26 mouse cellular contexts compared by ENCODE assay signal in genomic region chr6:50646659-50647058, GRCm38 (mm10). TPM values are rescaled to one million over a fixed set of nuclear protein-coding genes. Genes with fewer than 3 reads are reported as not detected.
"Had no signal": no experiment of that assay in that cellular context is flagged by ENCODE, and none has a peak within 500 bp of the region (broad histone marks: within the 10 kb centered on the region; RNA-seq: fewer than 3 reads in every experiment).

No protein-coding gene starts in this region.

- H3K4me1 ChIP-seq: liver, embryonic 13.5 days; lung, embryonic 15.5 days; megakaryocyte, embryonic 14.5 days had no signal

- DNase-seq: kidney, postnatal 14 days; layer of hippocampus, postnatal 36 days; liver; liver, embryonic 13.5 days; liver, postnatal 0 days; lung, postnatal 14 days; retina, postnatal 1 day; right cerebral cortex, postnatal 4 days; spleen, adult 18-20 months; thymus, adult 2 months; thymus, postnatal 25 days had no signal

- ATAC-seq: liver, postnatal 0 days; midbrain, embryonic 15.5 days had no signal

- H3K27ac ChIP-seq: limb, embryonic 12.5 days; liver, embryonic 13.5 days; lung, embryonic 15.5 days; macrophage; midbrain, embryonic 15.5 days; neural tube, embryonic 12.5 days had no signal

- H3K36me3 ChIP-seq: limb, embryonic 12.5 days; liver, embryonic 13.5 days; lung, embryonic 15.5 days; midbrain, embryonic 15.5 days; neural tube, embryonic 12.5 days had no signal

- H3K27me3 ChIP-seq: limb, embryonic 12.5 days; liver, embryonic 13.5 days; lung, embryonic 15.5 days; midbrain, embryonic 15.5 days; neural tube, embryonic 12.5 days had no signal

- H3K9ac ChIP-seq: limb, embryonic 12.5 days; liver, embryonic 13.5 days; liver, postnatal 0 days; lung, embryonic 15.5 days; midbrain, embryonic 15.5 days; neural tube, embryonic 12.5 days had no signal

- H3K4me3 ChIP-seq: limb, embryonic 12.5 days; liver, embryonic 13.5 days; lung, embryonic 15.5 days; megakaryocyte, embryonic 14.5 days; midbrain, embryonic 15.5 days; neural tube, embryonic 12.5 days had no signal

- H3K9me3 ChIP-seq: limb, embryonic 12.5 days; liver, embryonic 13.5 days; lung, embryonic 15.5 days; megakaryocyte, embryonic 14.5 days; midbrain, embryonic 15.5 days; neural tube, embryonic 12.5 days had no signal

- H3K4me2 ChIP-seq: limb, embryonic 12.5 days; liver, embryonic 13.5 days; lung, embryonic 15.5 days; midbrain, embryonic 11.5 days; midbrain, embryonic 15.5 days; neural tube, embryonic 12.5 days had no signal

RNA-seq across cellular contexts. Expression of gene Npvf, which starts 7.6 kb away (rescaled TPM):
- total RNA-seq: layer of hippocampus, postnatal 36 days; left cerebral cortex, adult 8-10 months; left cerebral cortex, postnatal 25 days; monocyte, adult 5-6 weeks; neutrophil, adult 5-6 weeks had no signal
- polyA plus RNA-seq: large intestine, adult 2 months; limb, embryonic 12.5 days; liver, embryonic 13.5 days; liver, postnatal 0 days; lung, embryonic 15.5 days; midbrain, embryonic 11.5 days; neural tube, embryonic 12.5 days; stomach, embryonic 14.5 days; testis, adult 2 months; thymus, adult 2 months; urinary bladder, adult 2 months had no signal

RNA-seq across cellular contexts. Expression of gene 4921507P07Rik, which starts 50.2 kb away (rescaled TPM):
- polyA plus RNA-seq: macrophage had no signal
